Mouse (Mus musculus): ENCODE data around the gene Nt5e.
"Not testable (repeated sequence)": the region's sequence is repeated elsewhere in the genome, so short reads cannot be mapped to it uniquely, and the experiment has no call there.

The Nt5e gene

DNA sequence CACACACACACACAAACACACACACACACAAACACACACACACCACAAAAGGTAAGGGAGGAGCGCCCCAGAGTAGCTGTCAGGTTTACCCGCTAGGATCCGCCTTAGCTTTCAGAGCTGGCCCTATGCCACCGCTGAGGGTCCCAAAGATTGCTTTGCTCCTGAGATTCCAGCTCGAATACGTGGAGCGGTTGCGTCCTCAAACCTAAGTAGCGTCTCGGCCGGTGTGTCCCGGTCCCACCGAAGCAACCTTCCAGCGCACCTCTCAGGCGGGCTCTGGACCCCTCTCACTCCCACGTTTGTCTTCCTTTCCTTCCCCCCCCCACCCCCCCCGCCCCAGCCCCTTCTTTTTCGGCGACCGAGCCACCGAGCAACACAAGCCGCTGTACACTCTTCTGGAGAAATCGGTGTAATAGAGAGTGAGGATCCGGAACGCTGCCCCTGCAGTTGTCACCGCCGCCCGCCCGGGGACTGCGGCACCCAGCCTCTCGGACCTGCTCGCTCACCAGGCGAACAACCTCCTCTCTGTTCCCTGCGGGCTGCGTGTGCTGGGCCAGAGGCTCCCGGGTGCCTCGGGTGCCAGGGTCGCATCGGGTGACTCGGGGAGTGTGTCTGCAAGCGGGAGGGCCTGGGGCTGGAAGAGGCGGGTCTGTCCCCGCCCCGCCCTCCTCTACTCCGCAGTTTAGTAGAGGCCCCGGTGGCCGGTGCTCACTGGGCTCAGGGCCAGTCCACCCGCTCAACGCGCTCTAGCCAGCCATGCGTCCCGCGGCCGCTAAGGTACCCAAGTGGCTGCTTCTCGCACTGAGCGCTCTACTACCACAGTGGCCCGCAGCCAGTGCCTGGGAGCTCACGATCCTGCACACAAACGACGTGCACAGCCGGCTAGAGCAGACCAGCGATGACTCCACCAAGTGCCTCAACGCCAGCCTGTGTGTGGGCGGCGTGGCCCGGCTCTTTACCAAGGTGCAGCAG is at the start of gene Nt5e:
TSS of gene Nt5e (plus strand) at position 268 of the 972 bp plus-strand sequence.
- DNase-seq (ENCODE audit: low read depth, low spot score): no peak

GRCm38 (mm10) chr9:88277588-88277987 is 49.4 kb upstream of the Nt5e start:
- peak; percentile 44 for DNase-seq (ENCODE audit: low read depth, low spot score)

DNA sequence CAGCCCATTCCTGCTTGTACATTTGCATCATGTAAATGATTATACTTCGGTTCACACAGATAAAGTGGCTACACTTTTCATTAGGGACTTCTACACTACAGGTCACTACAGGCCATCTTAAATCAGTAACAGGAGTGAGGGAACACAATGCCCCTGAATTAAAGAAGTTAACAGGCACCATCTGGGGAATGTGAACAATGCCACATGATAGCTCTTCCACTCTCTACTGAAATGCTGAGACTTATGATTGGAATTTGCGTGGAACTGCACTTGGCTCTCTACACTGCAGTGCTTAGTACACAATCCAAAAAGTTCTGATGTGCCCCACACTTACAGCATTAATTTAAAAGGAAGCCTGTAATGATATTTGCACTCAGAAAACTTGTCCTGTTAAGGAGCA is 47.3 kb upstream of the Nt5e start:
- peak; percentile 61 for DNase-seq (ENCODE audit: low read depth, low spot score)

GRCm38 (mm10) chr9:88289568-88290168 is 37.3 kb upstream of the Nt5e start:
- DNase-seq (ENCODE audit: low read depth, low spot score): peak; percentile 73

DNA sequence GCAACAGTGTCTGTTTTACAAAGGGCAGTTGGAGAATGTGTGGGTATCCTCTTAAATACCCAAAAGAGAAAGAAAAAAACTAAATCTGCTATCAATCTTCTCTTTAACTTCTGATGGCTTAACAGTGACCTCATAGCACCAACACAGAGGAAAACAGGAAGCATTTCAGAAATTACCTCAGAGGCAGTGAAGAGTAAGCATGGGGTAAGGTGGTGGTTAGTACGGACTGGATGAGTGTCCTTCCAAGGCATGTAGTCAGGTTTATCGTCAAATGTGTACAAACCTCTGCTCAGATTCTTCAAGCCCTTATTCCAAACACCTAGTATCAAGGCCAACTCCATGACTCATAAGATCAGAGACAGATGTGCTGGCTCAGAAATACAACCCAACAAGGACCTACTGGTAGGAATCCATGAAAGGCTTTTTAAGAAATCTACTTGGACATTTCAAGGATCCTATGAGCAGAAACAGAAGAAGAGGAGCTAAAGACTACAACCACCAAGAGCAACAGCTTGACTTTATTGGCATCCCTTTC is 34.1 kb upstream of the Nt5e start:
- peak; percentile 86 for DNase-seq (ENCODE audit: low read depth, low spot score)

DNA sequence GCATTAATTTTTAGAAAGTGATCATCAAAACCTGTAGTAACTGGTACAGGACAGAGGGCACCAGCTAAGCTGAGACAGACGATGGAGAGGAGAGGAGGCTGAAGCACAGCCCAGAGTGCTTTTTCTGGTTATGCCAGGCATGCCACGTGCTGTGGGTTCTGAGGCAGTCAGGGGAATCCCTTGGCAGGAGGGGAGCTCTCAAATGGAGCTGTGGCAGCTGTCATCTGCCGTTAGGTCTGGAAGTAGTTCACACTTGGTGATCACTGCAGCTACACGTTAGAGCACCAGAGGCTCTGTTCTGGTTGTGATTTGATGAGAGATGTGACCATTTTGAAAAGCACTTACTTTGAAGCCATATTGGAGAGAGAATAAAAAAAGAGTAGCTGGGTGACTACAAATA is 31.2 kb upstream of the Nt5e start:
- DNase-seq (ENCODE audit: low read depth, low spot score): no peak

DNA sequence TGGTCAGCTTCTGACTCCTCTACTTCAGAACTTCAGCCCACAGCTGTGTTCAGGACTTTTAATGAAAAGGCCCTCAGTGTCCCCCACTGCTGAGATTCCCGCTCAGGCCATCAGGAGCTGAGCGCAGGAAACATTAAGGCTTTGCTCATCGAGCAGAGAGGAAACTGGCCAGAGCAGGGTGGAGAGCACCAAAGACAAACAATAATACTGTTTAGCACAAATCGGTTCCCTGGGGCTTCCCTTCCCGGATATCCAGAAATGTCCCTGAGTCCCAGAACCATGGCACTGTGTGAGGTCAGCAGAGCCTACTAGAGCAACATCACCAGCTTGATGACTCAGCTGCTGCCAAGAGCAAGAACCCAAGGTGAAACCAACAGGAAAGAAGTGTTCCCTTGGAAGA is 30.7 kb upstream of the Nt5e start:
- DNase-seq (ENCODE audit: low read depth, low spot score): no peak

DNA sequence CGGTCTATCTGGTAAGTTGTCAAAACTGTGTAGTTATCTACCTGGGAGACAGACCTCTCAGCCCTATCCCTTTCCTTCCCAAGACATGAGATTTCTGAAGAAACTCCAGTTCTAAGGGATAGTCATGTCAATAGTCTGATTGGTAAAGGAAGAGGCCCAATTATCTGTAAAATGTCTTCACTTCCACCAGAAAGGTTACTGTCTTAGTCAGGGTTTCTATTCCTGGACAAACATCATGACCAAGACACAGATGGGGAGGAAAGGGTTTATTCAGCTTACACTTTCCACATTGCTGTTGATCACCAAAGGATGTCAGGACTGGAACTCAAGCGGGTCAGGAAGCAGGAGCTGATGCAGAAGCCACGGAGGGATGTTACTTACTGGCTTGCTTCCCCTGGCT is 29.8 kb upstream of the Nt5e start:
- DNase-seq (ENCODE audit: low read depth, low spot score): not testable (repeated sequence)

GRCm38 (mm10) chr9:88297871-88298658 is 28.9 kb upstream of the Nt5e start:
- no peak for DNase-seq (ENCODE audit: low read depth, low spot score)

DNA sequence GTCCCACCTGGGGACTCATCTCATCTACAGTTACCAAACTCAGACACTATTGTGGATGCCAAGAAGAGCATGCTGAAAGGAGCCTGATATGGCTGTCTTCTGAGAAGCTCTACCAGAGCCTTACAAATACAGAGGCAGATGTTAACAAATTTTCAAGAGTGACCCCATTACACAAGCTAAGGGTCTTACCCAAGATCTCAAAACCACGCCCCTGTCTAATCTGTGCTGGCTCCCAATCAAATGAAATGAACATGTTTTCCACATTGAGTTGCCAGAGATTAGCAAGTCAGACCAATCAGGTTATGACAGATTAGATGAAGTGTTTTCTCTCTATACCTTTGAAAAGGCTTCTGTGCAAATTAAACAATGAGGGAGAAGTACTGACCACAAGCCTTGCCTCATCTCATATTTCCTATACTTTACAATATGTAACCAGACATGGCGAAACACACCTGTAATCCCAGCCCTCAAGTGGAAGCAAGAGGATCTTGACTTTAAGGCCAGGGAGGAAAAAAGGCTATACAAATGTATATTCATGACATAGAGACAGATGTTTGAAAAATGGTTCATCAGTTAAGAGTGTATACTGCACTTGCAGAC is 19.9 kb upstream of the Nt5e start:
- DNase-seq (ENCODE audit: low read depth, low spot score): no peak

- no peak for DNase-seq (ENCODE audit: low read depth, low spot score)
Observed at GRCm38 (mm10) chr9:88309127-88309526, 17.9 kb upstream of the Nt5e start.

DNA sequence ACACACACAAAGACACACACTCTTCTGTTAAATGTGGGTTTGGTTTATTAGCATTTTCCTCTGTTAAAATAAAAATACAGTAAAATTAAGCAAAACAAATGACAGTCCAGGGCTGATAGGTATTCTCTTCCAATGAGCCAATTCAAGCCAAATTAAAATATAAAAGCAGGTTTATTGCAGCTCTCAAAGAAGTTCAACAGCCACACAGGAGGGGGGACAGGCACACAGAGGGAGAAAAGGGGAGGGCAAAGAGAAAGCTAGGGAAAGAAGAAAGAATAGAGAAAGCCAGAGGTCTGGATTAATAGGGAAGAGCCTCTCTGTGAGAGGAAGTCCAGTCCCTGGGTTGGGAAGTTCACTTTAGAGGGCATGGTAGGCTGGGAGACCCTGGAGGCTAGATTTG is 7.8 kb upstream of the Nt5e start:
- DNase-seq (ENCODE audit: low read depth, low spot score): no peak

- DNase-seq (ENCODE audit: low read depth, low spot score): no peak
Observed at GRCm38 (mm10) chr9:88324616-88325015, 2.4 kb upstream of the Nt5e start.

DNA sequence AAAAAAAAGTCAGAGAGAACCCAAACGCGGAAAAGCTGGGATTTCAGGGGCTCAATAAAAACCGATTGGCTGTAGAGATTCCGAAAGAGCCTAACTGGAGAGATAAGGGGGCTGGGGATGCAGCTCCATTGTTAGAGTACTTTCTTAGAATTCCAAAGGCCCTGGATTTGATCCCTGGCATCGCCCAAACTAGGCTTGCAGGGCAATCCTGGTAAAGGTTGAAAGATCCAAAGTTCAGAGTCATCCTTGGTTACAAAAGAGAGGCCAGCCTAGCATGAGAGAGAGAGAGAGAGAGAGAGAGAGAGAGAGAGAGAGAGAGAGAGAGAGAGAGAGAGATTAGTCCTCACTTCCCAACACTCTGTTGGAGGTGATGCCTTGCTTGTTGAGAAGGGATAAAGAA is 1.7 kb downstream of the Nt5e start:
- DNase-seq (ENCODE audit: low read depth, low spot score): no peak

GRCm38 (mm10) chr9:88329166-88329748 is 2.3 kb downstream of the Nt5e start:
- DNase-seq (ENCODE audit: low read depth, low spot score): no peak

GRCm38 (mm10) chr9:88330316-88330715 is 3.3 kb downstream of the Nt5e start:
- DNase-seq (ENCODE audit: low read depth, low spot score): no peak

- no peak for DNase-seq (ENCODE audit: low read depth, low spot score)
Observed at GRCm38 (mm10) chr9:88332447-88332846, 5.5 kb downstream of the Nt5e start.

DNA sequence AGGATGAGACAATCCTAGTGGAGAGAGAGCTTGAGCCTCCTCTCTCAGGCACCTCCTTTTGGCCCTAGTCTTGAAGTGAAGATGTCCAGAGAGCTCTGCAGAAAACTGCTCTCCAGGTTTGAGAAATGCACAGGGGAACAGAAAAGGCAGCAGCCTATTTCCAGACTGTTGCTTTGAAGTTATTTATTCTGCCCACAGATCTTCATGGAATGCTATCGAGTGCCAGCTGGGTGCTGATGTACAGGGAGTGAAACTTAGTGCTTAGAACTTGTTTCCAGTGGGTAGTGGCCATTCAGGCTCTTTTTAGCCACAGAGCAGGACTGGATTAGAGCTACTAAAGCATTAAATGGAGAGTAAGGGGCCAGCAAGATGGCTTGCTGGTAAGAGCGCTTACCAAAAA is 8.8 kb downstream of the Nt5e start:
- DNase-seq (ENCODE audit: low read depth, low spot score): peak; percentile 28

DNA sequence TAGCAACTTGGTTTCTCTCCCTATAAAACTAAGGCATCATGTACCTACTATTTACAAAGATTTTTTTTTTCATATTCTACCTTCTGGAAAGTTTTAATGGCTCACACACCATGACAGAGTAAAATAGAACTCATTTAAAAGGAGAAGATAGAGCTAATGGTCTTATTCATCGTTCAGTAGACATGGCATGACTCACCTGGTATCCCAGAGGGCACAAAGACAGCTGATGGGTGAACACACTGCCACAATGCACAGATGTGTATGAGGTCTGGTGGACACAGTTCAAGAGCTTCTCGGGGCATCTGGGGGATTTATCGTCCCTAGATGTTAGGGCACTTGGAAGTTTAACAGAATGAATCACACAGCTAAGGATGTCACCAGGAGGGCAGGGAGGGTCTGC is 13.8 kb downstream of the Nt5e start:
- no peak for DNase-seq (ENCODE audit: low read depth, low spot score)

DNA sequence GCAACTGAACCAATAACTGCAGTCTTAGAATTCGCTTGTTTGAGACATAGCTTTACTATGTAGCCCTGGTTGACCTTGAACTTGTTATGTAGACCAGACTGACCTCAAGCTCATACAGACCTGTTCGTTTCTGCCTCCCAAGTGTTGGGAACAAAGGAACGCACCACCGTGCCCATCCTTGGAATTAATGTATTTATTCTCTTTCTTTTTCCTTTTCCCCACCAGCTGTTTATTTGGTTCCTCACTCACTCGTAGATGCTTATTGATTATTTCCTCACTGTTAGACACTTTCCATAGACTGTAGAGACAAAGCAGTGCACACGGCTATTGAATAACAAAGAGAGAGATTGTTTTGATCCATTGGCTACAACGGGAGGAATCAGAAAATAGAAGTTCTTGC is 15.2 kb downstream of the Nt5e start:
- no peak for DNase-seq (ENCODE audit: low read depth, low spot score)

DNA sequence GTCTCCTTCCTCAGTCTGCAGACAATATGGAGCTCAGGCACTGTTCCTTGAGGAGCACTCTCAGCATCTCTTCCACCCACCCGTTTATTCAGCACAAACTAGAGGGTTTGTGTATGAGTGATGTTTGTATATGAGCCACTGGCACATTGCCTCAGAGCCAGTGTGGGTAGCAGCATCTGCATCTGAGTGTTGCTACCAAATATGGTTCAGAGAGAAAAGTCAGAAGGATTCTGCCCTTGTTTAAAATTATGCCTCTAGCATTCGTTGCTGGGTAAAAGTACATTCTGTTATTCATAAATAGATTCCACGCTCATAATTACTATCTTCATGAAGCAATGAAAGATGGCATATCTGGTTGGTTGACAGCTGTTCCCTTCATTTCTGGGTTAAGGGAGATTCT is 15.7 kb downstream of the Nt5e start:
- DNase-seq (ENCODE audit: low read depth, low spot score): no peak

Measured in 3T3-L1 (cell line).